Mouse (Mus musculus) CD4-positive, CD25-positive, alpha-beta regulatory T cell, adult 4 months (primary cell): ENCODE measurements around the gene Fbxo22. TPM values are rescaled to one million over a fixed set of nuclear protein-coding genes. Genes with fewer than 3 reads are reported as not detected.

Source experiments
- polyA plus RNA-seq, 2 experiments: library from polyadenylated mRNA; unstranded; fragments of 100-300 nt; shearing (Covaris generic); gene quantifications; one replicate each; pipeline ENCODE4 v1.2.1; 2017

Gene Fbxo22
- polyA plus RNA-seq, 2 experiments from 2014 or later = 46.3 to 52.6 TPM

Other genes with a start within 250 kb of the Fbxo22 start
- gene Chrna5, start 228.0 kb upstream of the Fbxo22 start, polyA plus RNA-seq = not detected
- gene Chrna3, start 182.4 kb upstream of the Fbxo22 start, polyA plus RNA-seq = not detected
- gene Chrnb4, start 160.1 kb upstream of the Fbxo22 start, polyA plus RNA-seq = not detected
- 10 to 100 TPM in 1 of 2 experiments, 1 to 10 TPM in 1; 9.5 to 15.1 TPM for gene Ube2q2, start 60.1 kb upstream of the Fbxo22 start, polyA plus RNA-seq
- gene Nrg4, start 117.9 kb downstream of the Fbxo22 start, polyA plus RNA-seq = 1 to 10 TPM; 4.4 to 5.0 TPM
- not detected for gene Tmem266, start 118.0 kb downstream of the Fbxo22 start, polyA plus RNA-seq